Mouse (Mus musculus): ENCODE results near the gene Git2.

Gene Git2

GRCm38 (mm10) chr5:114764812-114765735 is 10.2 kb downstream of the Git2 start:
- peak; percentile 52 for DNase-seq (ENCODE audit: low read depth)

DNA sequence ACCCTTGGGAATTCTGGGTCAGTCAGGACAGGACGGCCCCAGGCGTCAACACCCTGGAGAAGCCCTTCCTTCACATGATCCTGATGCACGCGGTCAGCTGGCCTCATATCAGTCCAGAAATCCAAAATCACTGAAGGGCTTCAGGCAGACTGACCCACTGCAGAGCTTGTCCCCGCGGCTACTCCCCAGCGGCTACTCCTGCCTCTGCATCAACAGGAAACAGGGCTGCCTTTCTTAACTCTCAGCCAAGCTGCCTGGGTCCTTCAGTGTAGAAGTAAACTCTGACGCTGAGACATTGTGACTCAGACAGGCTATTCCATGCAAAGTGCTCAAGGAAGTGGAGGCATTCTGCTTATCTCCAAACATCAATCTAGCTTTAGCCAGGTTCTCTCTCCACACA is 13.3 kb downstream of the Git2 start:
- no peak for DNase-seq (ENCODE audit: low read depth)

DNA sequence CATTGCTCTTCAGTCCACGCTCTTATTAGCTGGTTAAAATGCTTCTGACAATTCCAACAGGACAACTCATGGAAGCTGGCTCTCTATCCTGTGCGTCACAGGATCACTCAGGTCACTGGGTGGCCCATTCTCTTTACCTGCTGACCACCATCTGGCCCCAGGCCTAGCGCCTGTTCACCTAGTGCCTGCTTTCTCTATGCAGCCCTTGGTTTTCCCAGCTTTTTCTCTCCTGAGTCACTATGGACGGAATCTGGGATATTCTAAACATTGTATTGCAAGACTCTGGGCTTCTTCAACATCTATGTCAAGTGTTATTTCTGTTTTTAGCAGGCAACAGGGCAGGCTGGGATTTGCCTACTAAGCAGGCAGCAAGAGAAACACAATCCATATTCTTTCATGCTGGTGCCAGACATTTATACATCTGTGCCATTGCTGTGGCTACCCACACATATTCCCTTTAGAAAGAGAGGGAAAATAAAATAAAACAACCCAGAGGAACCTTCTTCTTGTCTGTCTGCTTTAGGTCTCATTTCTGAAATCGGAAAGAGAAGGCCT is 15.7 kb downstream of the Git2 start:
- DNase-seq (ENCODE audit: low read depth), result no peak

GRCm38 (mm10) chr5:114753384-114753783 is 21.9 kb downstream of the Git2 start:
- DNase-seq (ENCODE audit: low read depth), result no peak

- no peak for DNase-seq (ENCODE audit: low read depth)
Observed at GRCm38 (mm10) chr5:114752397-114752796, 22.9 kb downstream of the Git2 start.

GRCm38 (mm10) chr5:114750325-114750724 is 25.0 kb downstream of the Git2 start:
- no peak for DNase-seq (ENCODE audit: low read depth)

- DNase-seq (ENCODE audit: low read depth), result no peak
Observed at GRCm38 (mm10) chr5:114747521-114747920, 27.8 kb downstream of the Git2 start.

DNA sequence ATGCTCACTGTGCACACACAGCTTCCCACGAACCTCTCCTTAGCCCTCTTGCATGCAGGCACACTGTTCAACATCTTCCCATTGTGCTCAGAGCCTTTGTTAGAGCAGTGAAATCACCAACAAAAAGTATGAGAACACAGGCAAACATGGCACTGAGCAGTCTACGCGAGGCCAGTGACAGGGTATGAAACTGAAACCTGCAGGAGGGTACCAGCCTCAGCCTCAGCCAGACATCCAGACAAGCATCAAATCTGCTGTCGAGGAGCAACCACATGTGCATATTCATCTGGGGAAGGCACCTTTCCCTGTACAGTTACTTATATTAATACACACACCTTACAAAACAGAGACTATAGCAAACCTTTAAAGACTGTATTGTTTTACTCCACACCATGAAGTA is 28.4 kb downstream of the Git2 start:
- DNase-seq (ENCODE audit: low read depth), result no peak

DNA sequence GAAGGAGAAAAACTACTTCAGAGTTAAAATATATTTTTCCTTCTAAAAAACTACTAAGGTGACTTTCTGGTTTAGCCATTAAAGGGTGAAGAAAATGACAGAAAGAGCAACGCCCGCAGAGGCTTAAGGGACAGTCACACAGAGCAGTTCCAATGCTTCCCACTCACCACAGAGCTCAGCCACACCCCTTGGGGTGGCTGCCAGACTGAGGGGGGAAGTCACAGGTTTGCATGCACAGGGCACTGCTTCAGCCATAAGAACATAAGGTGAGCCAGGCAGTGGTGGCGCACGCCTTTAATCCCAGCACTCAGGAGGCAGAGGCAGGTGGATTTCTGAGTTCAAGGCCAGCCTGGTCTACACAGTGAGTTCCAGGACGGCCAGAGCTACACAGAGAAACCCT is 29.7 kb downstream of the Git2 start:
- DNase-seq (ENCODE audit: low read depth), result peak; percentile 13

- DNase-seq (ENCODE audit: low read depth), result no peak
Observed at GRCm38 (mm10) chr5:114743697-114744090, 31.6 kb downstream of the Git2 start.

DNA sequence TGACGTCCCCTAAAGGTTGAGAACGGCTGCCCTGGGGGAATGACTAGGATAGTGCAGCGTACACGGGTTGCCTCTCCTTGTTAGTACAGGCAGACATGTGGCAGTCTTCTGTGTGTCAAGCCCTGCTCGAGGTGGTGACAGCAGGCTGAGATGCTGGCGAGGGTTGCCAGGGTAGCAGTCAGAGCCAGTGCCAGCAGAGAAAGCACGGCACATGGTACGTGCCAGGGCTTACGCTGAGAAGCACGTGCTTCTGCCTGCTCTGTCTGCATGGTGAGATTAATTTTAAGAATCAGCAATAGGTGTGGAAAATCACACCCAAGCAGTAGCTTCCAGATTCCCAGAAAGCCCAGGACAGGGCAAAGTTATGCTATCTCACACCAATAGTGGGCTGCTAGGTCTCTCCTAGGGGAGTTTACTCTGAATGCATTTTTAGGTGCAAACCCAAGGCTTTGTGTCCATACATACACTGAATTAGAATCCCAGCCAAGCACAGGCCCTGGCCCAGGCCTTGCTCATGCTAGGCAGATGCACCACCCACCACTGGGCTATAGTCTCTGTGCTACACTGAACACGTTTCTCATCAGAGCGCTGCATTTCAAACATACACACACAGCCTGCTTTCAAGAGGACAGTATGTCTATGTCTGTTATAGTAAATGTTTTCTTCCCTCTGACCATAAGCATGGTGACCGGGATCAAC is 32.2 kb downstream of the Git2 start:
- no peak for DNase-seq (ENCODE audit: low read depth)

GRCm38 (mm10) chr5:114742572-114742971 is 32.7 kb downstream of the Git2 start:
- no peak for DNase-seq (ENCODE audit: low read depth)

GRCm38 (mm10) chr5:114740595-114740994 is 34.7 kb downstream of the Git2 start:
- DNase-seq (ENCODE audit: low read depth), result no peak

DNA sequence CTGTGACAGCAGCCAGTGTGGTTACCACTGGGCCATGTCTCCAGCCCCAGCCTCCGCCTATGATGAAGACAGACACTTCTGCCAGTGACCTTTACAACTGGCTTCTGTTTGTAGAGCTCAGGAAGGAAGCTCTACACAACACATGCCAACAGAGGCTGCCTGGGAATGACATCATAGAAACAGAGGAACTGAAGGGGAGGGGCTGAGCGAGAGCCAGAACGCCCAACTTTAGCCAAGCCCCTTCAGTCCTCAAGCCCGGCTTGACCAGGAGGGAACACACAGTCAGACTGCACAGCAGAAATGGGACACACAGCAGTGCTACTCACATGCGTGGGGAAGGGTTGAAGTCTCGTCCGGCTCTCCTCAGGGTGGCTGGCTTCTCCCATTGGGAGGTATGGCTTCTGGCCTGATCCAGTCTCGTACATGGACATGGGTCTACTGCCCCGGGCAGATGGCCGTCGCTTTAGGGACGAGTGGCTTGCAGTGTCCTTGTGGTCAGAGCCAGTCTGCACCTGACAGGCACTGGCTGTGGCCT is 36.5 kb downstream of the Git2 start:
- DNase-seq (ENCODE audit: low read depth), result peak; percentile 79

GRCm38 (mm10) chr5:114737090-114737887 is 38.0 kb downstream of the Git2 start:
- DNase-seq (ENCODE audit: low read depth), result no peak

GRCm38 (mm10) chr5:114733606-114734005 is 41.7 kb downstream of the Git2 start:
- no peak for DNase-seq (ENCODE audit: low read depth)

- DNase-seq (ENCODE audit: low read depth), result no peak
Observed at GRCm38 (mm10) chr5:114731969-114732368, 43.3 kb downstream of the Git2 start.

GRCm38 (mm10) chr5:114731498-114731897 is 43.8 kb downstream of the Git2 start:
- no peak for DNase-seq (ENCODE audit: low read depth)

DNA sequence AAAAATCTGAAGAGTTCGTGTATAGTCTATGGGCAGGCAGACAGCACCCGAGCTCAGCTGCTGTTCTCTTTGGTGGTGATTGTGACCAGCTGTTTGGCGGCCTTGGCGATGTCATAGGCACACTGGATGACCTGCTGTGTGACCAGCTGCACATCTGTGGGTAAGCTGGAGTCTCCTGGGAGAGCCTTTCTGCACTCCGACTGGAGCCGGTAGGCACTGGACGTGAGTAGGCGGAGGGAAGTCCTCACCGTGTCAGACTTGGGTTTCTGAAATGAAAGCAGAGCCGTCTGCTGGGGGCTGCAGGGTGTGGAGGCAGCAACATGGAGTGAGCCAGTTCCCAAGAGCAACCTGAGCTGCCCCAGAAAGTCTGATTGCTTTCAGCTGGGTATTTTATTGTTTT is 45.2 kb downstream of the Git2 start:
- no peak for DNase-seq (ENCODE audit: low read depth)

DNA sequence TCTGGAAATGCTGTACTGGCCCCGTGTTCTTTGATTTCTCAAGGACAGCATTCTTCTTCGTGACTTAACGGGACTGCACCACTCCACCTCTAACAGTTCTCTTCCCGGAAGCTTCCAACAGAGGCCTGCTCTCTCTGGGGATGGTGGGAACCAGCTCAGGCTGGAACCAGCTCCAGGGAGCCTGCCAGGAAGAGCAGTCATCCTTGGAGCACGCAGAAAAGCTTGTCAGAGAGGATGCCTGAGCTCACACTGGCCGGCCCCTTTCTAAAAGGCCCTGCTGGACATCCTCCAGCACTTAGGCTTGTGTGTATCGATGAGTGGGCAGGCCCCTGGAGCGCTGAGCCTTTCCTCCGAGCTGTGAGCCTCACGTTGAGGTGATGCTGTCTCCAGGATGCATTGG is 47.2 kb downstream of the Git2 start:
- DNase-seq (ENCODE audit: low read depth), result no peak

DNA sequence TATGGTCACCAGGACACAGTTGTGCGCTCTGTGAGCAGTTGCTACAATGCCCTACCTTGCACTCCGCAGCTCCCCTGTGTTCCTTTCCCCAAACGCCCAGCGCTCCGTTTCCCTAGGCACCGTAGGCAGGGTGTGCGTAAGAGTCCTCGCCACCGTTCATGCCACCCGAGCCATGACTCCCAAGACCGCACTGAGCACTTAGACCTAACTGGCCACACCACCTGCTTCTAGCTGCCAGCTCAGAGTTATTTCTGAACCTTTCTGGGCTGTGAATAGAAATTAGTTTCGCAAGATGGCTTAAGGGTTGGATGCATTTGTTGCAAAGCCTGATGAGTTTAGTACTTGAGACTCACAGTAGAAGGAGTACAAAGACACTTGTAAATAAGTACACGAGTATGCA is 52.5 kb downstream of the Git2 start:
- DNase-seq (ENCODE audit: low read depth), result no peak

- DNase-seq (ENCODE audit: low read depth), result no peak
Observed at GRCm38 (mm10) chr5:114721969-114722368, 53.3 kb downstream of the Git2 start.

Data from 416B (cell line).